Mouse (Mus musculus): Measurements from ENCODE around the gene Abce1.
A peak's percentile ranks its signal among the peaks of the same experiment; 100 is the strongest.
"Not testable (repeated sequence)": the region's sequence is repeated elsewhere in the genome, so short reads cannot be mapped to it uniquely, and the experiment has no call there.

Abce1 gene

DNA sequence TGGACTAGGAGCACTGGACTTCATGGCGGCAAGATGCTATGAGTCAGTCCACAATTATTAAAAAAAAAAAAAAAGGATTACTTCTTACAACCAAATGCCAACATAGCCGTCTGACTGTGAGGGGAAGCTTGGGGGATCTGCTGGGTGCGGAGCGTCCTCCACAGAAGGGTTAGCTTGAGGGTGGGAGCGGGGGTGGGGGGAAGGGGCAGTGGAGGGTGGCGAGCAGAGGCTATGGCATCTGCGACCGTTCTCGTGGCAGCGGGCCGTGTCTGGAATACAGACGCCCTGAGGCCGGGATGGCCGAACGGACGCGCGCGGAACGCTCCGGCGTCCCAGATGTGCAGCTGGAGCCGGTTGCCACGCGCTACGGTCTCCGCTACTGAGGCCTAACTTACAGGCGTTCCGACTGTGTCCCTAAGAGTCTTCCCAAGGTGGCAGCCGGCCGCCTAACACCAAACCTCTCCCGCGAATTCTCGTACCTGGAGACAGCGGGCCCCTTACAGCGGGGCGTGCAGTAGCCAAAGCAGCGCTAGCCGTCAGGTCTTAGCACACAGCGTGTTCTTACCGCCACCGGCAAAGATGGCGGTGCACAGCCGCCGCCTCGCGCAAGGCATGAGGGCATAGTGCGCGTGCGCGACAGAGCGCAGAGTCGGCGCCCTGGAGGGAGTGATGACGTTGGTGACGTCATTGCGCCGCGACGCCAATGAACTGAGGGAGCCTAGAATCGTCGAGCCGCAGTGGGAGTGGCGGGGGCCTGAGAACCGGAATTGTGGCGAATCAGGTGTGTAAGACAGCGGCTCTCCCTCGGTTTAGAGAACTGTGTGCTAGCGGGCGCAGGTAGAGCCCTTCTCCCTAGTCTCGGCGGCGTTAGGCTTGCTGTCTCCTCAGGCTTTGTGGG lies at the start of gene Abce1, which contains the start of gene Anapc10:
Gene Abce1 (minus strand): TSS at position 677 of the 898 bp plus-strand sequence.
Gene Anapc10 (plus strand): TSS at position 757 of the 898 bp plus-strand sequence.
- peak; percentile 97 to 98 for DNase-seq (ENCODE audit: low read depth in 2 of 2, low spot score in 2 of 2)

DNA sequence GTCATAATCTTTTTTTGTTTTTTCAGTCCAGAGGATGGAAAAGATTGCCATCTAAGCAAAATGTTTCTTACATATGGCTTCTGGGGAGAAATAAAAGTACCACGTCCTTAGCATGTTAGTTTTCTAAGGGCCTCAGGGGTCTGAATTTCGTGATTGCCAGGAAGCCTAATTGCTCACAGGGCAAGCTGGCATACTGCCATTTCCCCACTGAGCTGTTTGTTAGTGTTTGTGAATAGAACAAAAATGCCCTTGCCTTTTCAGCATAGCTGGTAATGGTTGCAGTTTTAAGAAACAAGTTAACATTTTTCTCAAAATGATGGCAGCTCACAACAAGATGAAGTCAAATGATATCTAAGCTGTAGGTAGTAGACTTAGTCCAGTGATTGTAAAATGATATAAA lies 38.8 kb upstream of the Abce1 start:
- no peak for DNase-seq (ENCODE audit: low read depth in 2 of 2, low spot score in 2 of 2)

DNA sequence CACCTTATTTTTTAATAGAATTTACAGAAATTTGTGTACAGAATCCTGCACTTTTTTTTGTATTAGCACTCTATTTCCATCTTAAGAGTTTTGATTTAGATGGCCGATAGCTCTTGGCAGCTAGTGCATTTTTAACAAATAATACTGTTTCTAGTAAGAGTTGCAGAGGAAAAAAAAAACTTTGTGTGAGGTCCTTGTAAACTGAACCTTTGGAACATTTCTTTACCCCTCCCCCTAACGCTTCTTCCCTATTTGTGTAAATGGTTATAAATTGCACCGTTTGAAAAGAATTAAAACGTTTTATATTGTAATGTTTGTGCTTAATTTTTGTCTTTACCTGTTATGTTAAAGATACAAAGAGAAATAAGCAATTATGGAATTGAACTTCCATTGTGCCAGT lies 37.1 kb upstream of the Abce1 start:
- no peak for DNase-seq (ENCODE audit: low read depth in 2 of 2, low spot score in 2 of 2)

DNA sequence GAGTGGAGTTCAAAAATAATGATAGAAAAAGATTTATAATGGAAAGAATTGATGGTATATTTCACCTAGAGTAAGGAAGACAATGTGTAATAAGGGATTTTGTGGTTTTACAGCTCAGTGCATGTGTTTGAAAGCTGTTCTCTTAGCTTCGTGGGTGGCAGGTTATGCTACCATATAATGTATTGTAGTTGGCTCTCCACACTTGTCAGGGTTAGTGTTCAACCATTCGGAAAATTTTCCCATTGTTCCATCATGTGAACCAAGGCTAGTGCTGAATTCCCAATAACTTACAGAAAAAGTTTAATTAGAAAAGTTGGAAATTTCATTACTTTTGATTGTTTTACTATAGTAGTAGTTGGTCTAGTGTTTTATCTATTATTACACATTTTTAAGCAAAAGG lies 36.6 kb upstream of the Abce1 start:
- no peak for DNase-seq (ENCODE audit: low read depth in 2 of 2, low spot score in 2 of 2)

DNA sequence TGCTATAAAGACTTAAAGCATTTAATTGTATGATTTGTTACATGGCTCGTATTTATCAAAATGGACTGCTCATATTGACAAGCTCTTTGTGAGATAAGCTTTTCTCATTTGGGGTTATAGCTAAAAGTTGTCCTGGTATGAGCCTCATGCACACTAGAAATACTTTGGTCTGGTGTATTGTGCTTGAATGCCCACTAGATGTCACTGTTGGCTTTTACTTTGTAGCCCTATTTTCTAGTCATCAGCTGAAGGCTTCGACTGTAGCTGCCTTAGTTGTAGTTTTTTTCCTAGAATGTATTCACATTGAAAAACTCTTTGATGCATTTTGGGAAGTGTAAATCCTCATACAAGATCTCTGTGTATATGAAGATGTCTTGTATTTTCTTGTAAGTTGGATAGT lies 22.8 kb upstream of the Abce1 start:
- DNase-seq (ENCODE audit: low read depth in 2 of 2, low spot score in 2 of 2), result peak; percentile 4 to 45

DNA sequence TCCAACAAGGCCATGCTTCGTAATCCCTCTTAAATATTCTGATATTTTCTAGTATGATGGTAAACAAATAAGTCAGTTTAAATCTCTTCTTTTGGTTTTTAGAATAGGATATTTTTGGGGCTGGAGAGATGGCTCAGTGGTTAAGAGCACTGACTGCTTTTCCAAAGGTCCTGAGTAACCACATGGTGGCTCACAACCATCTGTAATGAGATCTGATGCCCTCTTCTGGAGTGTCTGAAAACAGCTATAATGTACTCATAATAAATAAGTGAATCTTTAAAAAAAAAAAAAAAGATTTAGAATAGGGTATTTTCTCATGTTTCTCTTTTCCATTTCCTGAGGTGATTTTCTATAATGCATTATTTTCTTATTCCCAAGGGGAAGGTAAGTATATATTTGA lies 16.4 kb upstream of the Abce1 start:
- DNase-seq (ENCODE audit: low read depth in 2 of 2, low spot score in 2 of 2), result no peak

DNA sequence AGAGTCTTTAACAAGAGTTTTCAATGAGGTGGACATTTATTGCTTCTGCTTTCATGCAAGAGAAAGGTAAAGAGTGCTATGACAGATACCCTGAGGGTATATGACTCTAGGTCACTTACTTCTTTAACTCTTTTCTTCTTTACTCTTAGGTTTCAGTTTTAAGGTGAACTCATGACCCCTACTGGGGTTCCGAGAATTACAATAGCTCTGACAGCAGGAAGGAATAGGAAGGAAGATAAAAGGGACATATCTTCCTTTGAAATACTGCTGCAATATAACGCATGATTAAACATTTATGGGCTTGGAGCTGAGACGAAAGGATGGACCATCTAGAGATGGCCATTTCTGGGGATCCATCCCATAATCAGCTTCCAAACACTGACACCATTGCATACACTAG lies 13.0 kb upstream of the Abce1 start:
- DNase-seq (ENCODE audit: low read depth in 2 of 2, low spot score in 2 of 2), result no peak

DNA sequence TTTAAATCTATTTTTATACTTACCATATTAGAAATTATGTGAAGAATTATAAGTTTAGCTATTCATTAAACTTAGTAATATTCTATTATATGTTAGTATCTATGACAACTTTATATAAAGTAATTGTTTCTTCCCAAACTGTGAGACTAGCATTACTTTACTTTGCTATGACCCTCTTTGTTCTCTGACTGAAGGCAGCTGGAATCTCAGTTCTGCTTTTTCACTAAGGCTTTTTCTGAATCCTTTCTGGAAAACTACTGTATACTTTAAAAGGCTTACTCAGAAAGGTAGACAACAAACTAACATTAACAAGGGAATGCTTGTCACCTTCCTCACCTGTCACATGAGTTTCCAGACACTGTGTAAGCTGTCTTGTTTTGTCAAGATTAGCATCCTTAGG lies 11.8 kb upstream of the Abce1 start:
- no peak for DNase-seq (ENCODE audit: low read depth in 2 of 2, low spot score in 2 of 2)

DNA sequence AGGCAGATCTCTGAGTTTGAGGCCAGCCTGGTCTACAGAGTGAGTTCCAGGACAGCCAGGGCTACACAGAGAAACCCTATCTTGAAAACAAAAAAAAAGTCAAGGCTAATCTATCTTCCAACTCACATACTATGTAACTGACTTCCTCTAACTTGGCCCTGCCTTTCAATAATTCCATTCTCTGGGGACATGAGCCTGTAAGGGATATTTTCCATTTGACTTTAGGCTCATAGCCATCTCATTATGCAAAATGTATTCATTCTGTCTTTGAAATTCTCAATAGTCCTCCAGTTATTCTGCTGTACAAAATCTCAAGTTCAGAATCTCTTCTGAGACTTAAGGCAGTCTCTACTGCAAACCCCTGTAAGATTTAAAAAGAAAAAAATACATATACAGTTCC lies 10.0 kb upstream of the Abce1 start:
- no peak for DNase-seq (ENCODE audit: low read depth in 2 of 2, low spot score in 2 of 2)

DNA sequence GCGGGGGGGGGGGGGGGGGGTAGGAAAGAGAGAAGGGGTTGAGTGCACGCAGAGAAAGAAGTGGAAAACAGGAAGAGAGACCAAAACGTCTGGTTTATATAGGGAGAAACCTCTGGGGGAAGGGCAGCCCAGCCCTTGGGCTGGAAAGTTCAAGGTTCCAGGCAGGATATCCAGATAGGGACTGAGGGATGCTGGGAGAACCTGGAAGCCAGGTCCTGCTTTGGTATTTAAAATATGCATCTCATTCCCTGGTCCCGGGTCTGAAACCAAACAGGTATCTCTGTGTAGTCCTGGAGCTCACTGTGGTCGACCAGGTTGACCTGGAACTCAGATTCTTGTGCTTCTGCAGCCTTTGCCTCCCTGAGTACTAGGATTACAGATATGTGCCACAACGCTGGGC lies 1.1 kb upstream of the Abce1 start:
- DNase-seq (ENCODE audit: low read depth in 2 of 2, low spot score in 2 of 2), result no peak

DNA sequence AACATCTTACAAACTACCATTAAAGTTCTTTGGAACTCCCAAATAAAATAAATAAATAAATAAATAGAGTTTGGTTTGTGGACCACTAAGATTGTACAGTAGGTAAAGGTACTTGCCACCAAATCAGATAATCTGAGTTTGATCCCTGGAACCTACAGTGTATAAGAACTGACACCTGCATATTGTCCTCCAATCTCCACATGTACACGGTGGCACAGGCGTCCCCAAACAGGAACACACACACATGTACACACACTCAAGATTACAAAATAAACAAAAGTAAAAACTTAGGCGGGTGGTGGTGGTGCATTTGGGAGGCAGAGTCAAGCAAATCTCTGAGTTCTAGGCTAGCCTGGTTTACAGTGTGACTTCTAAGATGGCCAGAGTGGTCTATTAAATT lies 4.9 kb downstream of the Abce1 start:
- no peak for DNase-seq (ENCODE audit: low read depth in 2 of 2, low spot score in 2 of 2)

DNA sequence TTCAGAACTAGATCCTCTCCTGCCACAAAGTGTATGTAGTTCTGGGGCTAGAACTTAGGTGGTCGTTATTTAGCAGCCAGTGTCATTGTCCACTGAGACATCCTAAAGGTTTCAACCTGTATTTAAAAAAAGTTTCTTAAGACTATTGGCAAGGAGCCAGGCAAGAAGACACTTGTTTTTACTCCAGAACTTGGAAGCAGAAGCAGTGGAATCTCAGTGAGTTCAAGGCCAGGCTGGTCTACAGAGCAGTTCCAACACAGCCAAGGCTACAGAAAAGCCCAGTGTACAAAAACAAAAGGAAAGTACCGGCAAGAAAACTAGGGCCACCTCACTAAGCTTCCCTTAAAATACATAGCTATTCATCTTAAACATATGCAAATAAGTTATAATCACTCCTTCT lies 19.0 kb downstream of the Abce1 start:
- no peak for DNase-seq (ENCODE audit: low read depth in 2 of 2, low spot score in 2 of 2)

DNA sequence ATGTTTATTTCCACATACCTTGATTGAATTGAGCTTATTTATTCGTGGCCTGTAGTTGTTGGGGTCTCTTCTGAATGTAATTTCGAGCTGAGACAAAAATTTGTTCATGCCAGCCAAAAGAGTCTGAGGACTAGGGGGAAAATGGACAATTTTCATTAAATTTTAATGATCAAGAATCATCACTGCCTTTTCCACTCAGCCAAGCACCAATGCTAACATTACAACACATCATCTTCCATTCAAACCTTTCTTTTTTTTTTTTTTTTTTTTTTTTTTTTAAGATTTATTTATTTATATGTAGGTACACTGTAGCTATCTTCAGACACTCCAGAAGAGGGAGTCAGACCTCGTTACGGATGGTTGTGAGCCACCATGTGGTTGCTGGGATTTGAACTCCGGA lies 25.6 kb downstream of the Abce1 start:
- not testable (repeated sequence) for DNase-seq (ENCODE audit: low read depth in 2 of 2, low spot score in 2 of 2)

DNA sequence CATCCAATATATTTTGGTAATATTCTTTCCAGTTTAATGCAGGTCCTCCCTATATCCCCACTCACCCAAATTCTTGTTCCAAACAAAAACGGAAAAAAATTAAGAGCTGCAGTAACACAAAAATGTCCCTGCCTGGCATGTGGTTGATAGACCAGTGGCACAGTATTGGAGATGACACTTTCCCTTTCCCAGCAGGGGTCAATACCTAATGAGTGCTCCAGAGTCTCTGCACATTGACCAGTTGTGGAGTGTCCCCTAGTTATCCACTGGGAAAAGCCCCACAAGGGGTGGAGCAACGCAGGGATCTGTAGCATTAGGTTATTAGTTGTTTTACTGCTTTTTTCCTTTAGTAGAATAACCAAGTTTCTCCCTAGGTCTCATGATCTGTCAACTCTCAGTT lies 30.6 kb downstream of the Abce1 start:
- DNase-seq (ENCODE audit: low read depth in 2 of 2, low spot score in 2 of 2), result no peak

DNA sequence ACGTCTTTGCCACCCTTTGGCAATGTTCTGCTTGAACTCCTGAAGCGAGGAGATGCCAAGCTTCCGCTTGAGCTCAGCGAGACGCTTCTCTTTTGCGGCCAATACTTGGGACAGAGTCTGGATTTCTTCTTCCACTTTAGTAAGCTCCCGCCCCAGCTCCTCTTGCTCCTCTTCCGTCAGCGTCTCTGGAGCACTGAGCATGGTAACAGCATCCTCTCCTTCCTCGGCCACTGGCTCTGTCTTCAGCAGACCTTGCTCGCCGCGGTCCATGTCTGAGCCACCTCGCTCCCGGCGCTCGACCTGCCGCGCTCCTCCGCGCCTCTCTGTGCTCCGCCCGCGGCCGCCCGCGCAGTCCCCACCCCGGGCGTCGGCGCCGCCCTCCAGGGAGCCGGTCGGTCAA lies 31.0 kb downstream of the Abce1 start:
- no peak for DNase-seq (ENCODE audit: low read depth in 2 of 2, low spot score in 2 of 2)

DNA sequence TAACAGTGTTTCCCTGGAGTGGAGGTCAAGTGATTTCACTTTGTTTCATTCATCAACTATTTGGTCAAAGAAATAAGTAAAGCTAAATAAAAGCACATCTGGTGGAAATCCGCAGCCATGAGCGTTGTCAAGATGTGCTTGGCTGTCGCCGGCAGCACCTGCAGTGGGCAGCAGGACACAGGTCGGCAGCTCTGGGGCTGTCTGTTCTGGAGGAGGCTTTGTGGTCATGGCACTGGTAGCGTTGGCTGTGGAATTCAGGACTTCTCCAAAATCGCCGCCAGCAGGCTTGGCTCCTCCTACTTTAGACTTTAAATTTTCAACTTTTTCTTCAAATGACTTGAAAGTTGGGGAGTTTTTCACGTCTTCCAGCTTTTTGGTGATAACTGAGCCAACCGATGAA lies 31.5 kb downstream of the Abce1 start:
- DNase-seq (ENCODE audit: low read depth in 2 of 2, low spot score in 2 of 2), result not testable (repeated sequence)

DNA sequence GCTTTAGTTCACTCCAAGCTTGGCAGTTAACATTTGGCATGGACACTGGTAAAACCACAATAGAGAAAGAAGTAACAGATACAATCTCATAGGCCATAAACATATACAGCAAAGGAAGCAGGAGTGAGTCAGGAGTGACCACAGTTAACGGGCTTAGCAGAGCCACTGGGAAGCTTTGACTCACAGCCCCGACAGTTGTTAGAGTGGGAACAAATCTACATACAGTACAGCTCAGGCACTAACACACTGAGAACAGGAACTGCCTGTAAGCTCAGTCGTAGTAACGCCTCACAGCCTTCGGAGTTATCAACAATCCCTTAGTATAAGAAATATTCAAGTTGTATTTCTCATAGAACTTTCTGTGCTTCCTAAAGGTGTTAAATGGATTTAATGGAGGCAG lies 32.5 kb downstream of the Abce1 start:
- no peak for DNase-seq (ENCODE audit: low read depth in 2 of 2, low spot score in 2 of 2)

DNA sequence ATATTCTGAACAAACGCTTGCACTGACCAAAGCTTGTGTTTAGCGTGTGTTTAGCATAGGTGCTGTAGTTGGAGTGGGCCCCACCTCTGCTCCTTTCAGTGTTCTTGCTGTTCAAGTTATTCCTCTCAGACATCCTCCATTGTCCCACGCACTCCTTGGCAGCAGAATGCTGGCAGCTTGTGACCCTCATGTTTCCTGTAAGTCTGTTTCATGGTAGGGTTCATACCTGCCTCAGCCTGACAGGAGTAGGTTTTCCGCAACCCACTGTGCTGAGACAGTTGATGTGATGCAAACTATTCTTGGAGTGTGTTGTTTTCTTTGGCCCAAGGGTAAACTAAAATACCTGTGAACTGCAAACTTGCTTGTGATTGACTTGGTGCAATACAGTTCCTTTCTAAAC lies 35.1 kb downstream of the Abce1 start:
- no peak for DNase-seq (ENCODE audit: low read depth in 2 of 2, low spot score in 2 of 2)

DNA sequence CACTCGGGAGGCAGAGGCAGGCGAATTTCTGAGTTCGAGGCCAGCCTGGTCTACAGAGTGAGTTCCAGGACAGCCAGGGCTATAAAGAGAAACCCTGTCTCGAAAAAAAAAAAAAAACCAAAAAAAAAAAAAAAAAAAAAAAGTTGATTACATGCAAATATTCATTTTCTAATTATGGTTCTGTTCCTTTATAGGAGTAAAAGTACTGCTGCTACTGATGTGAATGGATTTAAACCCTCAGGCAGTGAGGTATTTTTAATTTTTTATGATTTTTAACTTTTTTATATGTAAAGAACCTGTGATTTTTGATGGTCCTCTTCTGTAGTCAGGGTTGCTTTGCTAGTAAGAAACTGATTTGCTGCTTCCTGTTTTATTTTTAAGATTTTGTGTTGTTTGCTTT lies 52.8 kb downstream of the Abce1 start:
- not testable (repeated sequence) for DNase-seq (ENCODE audit: low read depth in 2 of 2, low spot score in 2 of 2)

DNA sequence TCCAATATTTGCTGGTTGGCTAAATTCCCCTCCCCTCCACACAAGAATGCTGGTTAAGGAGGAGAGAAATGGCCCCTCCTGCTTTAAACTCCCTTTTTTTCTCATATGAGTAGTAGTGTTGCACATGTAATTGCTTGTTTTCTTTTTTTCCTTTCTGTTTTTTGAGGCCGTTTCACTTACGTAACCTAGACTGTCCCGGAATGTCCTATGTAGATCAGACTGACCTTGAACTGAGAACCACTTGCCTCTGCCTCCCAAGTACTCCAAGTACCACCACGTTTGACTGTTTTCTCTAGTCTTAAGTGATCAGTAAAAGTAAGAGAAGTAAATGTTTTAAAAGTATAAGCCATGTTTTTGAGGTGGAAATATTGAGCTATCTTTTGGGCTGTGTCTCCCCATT lies 57.8 kb downstream of the Abce1 start:
- DNase-seq (ENCODE audit: low read depth in 2 of 2, low spot score in 2 of 2), result no peak

DNA sequence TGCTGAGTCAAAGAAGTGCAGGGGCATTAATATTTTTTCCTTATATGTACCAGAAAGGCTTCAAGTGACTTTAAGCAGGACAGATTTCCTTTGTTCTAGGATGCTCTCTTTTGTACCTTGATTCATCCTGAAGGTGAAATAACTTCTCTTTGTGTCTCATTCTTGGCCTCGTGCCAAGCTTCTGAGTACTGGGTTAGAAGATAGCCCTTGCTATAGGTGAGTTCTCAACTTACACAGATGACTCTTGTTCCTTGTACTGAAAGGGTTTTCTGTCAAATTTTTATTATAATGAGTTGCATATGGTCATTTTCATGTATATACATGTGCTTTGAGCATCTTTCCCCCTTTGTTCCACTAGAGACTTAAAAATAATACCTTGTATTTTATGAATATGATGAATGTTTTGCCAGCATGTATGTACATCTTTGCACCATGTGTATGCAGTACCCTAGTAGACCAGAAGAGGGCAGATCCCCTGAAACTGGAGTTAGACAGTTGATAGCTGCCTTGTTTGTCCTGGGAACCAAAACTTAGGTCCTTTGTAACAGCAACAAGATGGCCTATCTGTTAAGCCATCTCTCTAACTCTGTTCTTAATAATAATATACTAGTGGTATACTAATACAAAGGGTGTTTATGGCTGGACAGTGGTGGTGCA lies 61.3 kb downstream of the Abce1 start:
- DNase-seq (ENCODE audit: low read depth in 2 of 2, low spot score in 2 of 2), result peak; percentile 37 to 54

DNA sequence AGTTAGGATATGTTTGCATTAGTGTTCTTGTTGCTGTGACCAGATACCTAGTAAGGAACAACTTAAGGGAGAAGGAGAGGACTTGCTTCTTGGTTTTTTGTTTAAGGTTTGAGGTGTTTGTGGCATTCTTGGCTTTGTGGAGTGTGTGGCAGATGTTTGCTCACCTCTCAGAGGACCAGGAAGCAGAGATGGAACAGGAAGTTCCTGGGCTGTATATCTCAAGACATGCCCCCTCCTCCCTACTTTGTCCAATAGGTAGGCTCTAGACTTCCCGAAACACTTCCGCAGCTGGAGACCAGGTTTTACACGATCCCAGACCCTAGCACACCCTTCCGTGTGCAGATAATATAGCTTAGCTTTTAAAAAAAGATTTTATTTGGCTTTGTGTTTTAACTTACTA lies 62.0 kb downstream of the Abce1 start:
- no peak for DNase-seq (ENCODE audit: low read depth in 2 of 2, low spot score in 2 of 2)

DNA sequence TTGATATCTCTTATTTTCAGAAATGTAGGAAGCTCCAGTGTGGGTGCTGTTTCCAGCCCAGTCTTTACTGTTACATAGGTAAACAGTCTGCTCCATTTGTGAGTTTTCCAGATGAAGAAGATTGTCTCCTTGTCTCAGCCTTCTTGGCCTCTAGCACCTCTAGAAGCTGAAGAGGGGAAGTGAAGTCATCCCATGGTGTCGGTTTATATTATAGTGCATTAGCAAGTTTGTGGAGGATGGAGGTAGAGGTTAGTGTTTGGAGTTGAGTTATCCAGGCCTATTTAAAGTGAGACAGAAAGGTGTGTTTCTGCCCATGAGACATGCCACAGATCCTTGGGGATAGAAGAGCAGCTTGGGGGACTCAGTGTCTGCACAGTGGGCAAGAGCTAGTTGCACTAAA lies 70.4 kb downstream of the Abce1 start:
- no peak for DNase-seq (ENCODE audit: low read depth in 2 of 2, low spot score in 2 of 2)
